Mouse (Mus musculus) splenic B cell, adult 2 months (primary cell): ENCODE results near the gene Slc9a2.
"Not testable (repeated sequence)": the region's sequence is repeated elsewhere in the genome, so short reads cannot be mapped to it uniquely, and the experiment has no call there.

Experiments used
- DNase-seq: peaks from one replicate; pipeline ENCODE4 v3.0.0-alpha.2; 2011; ENCODE audit warnings: low read depth, low spot score
- H3K27me3 ChIP-seq: 2 replicates; pipeline ENCODE4 v1.6.1; 2012; ENCODE audit warnings: mild to moderate bottlenecking, low read length, moderate library complexity, mixed read lengths; ENCODE audit not compliant: control insufficient read depth, poor library complexity, insufficient read depth, severe bottlenecking
- H3K36me3 ChIP-seq: 2 replicates; pipeline ENCODE4 v1.6.1; 2012; ENCODE audit warnings: mild to moderate bottlenecking, low read length, moderate library complexity, mixed read lengths; ENCODE audit not compliant: control insufficient read depth, poor library complexity, insufficient read depth, severe bottlenecking

The Slc9a2 gene

DNA sequence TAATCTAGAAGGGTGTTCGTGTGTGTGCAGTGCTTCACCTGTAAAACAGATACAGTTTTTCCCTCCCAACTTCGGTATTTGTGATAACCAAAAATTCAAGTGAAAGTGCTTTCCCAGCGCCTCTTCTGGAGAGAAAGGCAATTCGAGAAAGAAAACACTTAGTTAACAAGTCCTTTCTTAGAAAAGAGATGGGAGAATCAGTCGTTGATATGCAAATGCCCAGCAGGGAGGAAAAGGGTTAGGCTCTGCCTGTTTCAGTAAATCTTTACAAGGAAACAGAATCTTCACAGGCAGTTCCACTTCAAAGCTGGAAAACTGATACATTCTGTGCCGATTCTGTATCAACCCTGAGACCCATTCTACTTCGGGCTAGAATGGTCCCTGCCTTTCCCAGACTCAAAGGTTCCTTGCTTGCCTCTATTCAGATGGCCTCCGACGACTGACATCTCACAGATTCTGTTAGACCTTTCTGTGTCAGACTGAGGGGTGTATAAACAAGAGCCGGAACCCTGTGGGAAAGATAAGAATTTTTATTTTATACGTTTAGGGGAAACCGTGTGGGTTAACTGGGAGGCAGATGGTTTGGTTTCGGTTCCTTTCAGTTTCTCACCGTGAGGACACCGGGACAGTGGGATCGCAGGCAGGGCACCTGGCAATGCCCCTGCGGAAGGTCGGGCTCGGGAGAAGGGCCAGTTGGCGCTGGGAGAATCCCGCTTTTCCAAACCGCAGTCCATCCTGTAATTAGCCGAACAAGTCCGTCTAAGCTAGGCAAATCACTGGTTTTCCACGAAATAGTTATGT, at the start of gene Slc9a2:
TSS of gene Slc9a2 (plus strand) at position 508 of the 801 bp plus-strand sequence.
- Histone ChIP-seq H3K27me3 (no peaks in the 10 kb centered on the region; the same call in none of the 2 replicates), H3K36me3 (no peaks in the 10 kb centered on the region)
- DNase-seq, result no peak

DNA sequence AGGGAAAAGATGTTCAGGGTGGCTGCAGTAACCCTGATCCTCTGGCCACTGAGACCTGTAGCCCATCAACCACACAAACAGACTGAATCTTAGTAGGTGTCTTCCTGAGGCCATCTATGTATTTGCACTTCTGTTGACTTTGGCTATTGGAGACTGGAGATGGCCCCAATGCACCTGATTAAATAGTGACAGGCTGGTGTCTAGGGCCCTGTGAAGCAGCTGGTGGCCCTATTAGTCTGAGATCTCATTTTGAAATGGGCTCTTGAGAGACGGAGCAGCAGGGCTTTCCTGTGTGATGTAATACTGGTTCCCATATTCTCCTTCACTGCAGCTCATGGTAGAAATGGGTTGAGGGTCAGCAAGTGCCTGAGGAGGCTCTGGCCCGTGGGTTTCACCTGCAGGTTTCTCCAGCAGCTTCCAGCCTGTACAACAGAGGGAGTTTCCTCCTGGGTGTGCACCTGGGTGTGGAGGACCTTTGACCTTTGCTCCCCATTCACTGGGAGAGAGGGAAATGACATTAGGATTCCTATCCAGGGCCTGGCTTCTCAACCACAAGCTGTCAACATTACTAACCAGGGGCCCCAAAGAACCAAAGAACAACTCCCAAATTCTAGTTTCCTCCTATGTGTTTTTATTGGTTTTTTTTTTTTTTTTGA, 47.8 kb upstream of the Slc9a2 start:
- DNase-seq, result no peak
- no peaks in the 10 kb centered on the region for H3K36me3 ChIP-seq
- no peaks in the 10 kb centered on the region for H3K27me3 ChIP-seq

DNA sequence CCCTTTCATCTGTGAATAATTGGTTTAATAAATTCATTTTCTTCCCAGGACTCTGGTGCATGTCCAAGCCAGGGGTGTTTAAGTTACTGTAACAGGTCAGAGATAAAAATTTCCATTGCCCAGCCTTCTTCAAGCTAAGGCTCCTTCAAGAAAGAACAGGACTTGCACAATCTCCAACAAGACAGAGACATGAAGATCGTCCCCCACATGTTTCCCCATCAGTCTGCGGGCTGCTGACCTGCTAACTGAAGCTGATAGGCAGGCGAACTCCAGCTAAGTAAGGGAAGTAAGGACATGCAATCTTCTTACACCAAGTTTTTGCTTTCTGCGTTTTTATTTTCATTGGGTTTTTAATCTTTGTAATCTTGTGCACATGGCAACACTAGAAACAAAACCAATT, 45.8 kb upstream of the Slc9a2 start:
- Histone ChIP-seq H3K36me3 (no peaks in the 10 kb centered on the region), H3K27me3 (no peaks in the 10 kb centered on the region)
- DNase-seq, result no peak

DNA sequence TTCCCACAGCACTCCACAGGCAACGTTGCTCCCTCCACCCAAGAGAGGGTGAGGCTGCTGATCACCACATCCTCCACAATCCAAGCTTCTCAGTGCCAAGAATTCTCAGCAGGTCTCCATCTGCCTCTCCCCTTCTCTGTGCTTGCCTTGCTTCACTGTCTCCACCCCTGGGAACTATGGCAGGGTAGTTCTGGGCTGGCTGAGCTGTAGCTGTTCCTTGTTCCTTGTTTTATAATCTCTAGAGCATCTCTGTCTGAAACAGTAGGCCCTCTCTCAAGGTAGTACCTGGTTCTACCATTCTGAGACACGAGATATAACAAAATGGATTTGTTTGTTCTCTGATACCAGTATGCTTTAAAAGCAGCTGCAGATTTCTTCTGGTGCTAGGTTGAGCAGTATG, 32.1 kb upstream of the Slc9a2 start:
- no peak for DNase-seq
- no peaks in the 10 kb centered on the region for H3K36me3 ChIP-seq
- H3K27me3 ChIP-seq, result no peaks in the 10 kb centered on the region

DNA sequence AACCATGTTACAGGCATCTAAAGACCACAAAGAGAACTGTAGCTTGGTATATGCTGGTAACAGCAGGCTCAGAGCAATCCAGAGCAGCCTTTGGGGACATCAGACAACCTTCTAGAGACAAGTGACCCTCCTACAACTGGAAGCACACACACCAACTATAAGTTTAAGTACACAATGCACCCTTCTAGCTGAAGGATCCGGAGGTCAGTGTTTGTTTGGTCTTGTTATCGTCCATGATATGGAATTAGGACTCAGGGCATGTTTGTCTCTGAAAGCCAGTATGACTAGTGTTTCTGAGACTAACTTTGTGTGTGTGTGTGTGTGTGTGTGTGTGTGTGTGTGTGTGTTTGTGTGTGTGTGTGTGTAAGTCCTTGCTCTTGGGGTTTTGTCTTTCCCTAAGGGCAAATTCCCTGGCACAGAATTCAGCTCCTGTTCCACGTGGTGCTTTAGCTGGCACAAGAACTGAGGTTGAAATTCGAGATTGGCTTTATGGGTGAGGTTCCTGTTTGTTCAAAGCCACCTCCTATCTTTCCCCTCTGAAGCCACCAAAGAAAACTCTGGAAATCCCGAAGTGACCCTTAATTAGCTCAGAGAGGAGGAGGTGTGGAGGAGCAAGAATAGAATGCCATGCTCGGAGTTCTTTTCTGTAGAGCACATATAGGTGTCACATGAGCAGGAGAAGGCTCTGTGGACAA, 29.4 kb upstream of the Slc9a2 start:
- no peak for DNase-seq
- Histone ChIP-seq H3K36me3 (no peaks in the 10 kb centered on the region), H3K27me3 (no peaks in the 10 kb centered on the region)

DNA sequence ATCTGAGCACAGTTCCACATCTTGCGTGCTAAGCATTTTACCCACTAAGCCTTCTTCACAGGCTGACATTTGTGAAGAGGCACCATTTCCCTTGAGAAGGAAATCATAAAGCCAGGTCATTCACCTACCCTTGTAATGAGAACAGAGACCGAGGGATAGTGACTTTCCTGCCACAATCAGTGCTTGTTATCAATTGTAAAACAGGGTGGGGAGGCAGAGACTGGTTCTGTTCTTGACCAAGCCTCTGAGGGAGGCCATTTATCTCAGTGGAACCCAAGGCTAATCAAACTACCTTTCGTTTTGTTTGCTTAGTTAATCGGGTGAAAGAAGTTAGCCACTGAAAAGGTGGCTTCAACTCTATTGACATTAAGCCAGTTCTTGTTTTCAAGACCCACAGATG, 23.3 kb upstream of the Slc9a2 start:
- H3K27me3 ChIP-seq, result no peaks in the 10 kb centered on the region
- DNase-seq, result no peak
- no peaks in the 10 kb centered on the region for H3K36me3 ChIP-seq

DNA sequence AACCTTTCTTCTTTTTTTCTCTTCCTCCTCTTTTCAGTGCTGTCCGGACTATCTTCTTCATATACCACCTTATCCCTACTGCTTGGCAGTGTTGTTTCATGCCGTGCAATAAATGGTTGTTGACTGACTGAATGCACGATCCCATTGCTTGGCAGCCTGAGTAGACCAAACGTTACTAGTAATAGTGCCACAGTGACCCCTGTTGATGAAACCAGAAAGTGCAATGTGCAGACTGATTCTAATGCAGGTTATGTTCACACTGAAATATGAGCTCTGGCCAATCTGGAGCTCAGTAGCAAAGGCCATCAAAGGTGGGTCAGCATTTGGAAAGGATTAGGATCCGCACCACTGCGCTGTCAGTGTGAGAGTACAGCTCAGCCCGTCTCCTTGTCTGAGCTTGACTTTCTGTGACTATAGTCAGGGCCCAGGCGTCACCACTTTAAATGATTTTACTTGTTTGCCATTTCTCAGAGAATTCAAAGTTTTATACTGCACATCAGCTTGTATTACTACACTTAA, 22.3 kb upstream of the Slc9a2 start:
- Histone ChIP-seq H3K27me3 (no peaks in the 10 kb centered on the region), H3K36me3 (no peaks in the 10 kb centered on the region)
- peak; percentile 44 for DNase-seq

DNA sequence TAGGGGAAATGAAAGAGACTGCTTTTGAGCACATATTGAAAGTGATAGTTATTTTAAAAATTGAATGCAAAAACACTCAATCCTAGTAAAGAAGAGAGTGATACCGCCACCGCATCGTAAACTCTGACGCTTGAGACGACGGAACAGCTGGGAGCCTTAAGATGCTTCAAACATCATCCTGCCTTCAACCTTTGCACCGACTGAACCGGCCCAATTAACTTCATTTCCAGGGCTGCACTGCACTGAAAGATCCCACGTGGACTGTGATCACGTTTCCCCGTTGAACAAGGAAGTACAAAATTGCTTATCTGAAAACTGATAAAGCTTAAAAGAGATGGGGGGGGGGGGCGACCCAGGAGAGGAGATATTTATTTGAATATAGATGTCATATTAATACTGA, 21.4 kb upstream of the Slc9a2 start:
- Histone ChIP-seq H3K36me3 (no peaks in the 10 kb centered on the region), H3K27me3 (no peaks in the 10 kb centered on the region)
- DNase-seq, result no peak

DNA sequence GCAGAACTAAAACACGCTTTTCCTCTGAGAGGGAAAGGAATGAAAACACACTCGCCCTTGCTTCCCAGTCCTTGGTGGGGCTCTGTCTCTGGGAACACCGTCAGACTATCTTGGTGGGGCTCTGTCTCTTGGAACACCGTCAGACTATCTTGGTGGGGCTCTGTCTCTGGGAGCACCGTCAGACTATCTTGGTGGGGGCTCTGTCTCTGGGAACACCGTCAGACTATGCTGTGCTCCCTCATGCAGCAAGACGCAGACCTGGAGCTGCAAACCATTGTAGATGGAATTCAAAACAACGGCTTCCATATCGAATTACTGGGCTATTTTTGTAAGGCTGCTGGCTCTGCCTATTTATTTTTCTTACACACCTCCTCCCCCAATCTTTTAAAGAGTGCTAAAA, 20.9 kb upstream of the Slc9a2 start:
- DNase-seq, result no peak
- H3K27me3 ChIP-seq, result no peaks in the 10 kb centered on the region
- no peaks in the 10 kb centered on the region for H3K36me3 ChIP-seq

DNA sequence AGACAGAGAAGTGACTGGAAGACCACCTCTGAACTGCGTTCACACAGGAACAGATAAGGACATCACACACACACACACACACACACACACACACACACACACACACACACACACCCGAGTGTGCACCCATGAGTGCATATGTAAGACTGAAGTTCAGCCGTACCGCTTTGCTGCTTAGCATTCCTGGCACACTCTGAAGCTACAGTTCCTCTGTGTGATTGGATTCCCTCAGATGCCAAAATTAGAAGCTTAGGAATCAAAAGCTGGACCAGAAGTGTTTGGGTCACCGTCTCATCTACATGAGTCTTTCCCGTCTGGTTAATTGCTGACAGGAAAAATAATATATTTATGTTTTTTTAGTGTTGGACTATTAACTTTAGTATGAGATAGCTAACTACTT, 19.5 kb upstream of the Slc9a2 start:
- Histone ChIP-seq H3K27me3 (no peaks in the 10 kb centered on the region), H3K36me3 (no peaks in the 10 kb centered on the region)
- no peak for DNase-seq

DNA sequence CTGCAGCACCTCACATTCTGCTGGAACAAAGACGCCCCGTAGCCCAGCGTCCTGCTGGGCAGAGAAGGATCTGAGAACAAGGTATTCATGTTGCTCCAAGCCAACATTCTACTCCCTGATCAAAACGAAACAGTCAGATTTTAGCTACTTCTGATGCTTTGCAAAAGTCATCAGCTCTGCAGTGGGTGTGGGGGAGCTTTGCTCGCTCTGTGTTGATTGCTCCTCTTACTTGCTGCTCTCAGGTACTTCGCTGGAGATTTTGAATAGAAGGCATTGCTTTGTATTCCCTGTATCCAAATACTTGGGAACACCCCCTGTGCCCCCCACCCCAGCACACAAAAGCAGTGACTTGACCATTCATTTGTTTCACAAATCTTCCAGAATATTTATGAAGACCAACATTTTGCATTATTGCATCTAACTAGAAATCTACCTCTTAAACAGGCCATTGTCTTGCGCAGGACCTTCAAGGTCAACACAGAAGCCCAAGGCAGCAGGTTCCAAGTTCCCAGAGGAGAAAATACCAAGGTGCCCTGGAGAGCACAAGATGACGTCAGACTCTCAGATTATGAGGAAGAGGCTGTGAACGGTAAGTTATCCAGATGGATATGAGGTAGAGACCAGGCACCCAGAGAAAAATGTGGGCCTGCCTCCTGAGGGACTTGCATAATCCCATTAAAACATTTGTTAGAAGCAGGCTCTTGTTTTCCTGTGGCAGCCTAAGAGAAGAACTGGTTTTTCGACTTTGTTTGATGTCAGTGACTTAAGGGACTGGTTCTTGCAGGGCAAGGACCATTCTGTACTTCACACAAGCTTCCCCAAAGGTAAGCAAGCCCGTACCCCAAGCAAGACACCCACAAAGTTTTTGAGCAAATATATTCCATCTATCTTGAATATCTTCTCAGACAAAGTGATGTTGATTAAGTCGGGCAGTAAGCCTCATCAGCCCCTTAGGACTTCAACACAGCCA, 14.7 kb upstream of the Slc9a2 start:
- DNase-seq, result no peak
- H3K36me3 ChIP-seq, result no peaks in the 10 kb centered on the region
- H3K27me3 ChIP-seq, result no peaks in the 10 kb centered on the region

DNA sequence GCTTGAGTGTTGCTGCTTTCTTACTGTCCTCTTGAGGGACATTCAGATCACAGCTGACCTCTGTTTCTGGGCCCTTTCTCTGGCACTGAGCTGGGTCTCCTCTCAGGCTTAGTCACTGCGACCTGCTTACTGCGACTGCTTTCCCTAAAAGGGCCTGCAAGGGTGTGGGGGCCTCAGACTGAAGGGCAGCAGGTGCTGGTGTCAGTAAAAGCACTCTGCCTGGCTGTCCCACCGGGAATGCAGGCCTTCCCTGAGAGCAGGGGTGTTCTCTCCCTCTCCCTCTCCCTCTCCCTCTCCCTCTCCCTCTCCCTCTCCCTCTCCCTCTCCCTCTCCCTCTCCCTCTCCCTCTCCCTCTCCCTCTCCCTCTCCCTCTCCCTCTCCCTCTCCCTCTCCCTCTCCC, 12.9 kb upstream of the Slc9a2 start:
- not testable (repeated sequence) for H3K27me3 ChIP-seq

DNA sequence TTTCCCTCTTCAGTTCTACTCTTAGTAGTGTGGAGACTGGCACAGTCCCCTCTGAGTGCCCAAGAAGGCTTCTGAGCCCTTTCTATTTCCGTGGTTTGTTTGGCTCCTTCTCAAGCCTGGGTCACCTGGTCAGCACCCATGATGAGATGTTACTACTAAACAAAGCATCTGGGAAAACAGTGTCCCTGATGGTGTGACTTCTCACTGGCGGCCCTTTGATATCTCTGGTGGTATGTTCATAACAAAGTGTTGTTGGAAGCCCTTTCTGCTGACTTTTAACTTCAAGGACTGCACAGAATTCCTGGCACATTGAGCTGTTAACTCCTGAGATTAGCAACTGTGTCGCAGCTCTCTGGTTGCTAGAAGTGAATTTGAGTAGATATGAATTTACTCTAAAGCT, 10.3 kb upstream of the Slc9a2 start:
- no peaks in the 10 kb centered on the region for H3K27me3 ChIP-seq
- no peaks in the 10 kb centered on the region for H3K36me3 ChIP-seq
- no peak for DNase-seq

More for the DNA sequence above, 12.9 kb upstream of the Slc9a2 start:
- H3K36me3 ChIP-seq, DNase-seq: not testable (repeated sequence)

DNA sequence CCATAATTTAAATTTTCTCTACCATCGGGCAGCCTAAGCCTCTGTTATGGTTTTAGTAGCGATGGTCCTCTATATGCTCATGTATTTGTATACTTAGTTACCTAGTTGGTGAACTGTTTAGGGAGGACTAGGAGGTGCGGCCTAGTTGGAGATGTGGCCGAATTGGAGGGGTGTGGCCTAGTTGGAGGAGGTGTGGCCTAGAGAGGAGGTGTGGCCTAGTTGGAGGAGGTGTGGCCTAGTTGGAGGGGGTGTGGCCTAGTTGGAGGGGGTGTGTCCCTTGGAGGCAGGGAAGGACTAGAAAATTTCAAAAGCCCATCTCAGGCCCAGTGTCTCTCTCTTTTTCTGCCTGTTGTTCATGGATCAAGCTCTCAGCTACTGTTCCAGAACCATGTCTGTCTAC, 8.9 kb upstream of the Slc9a2 start:
- no peak for DNase-seq
- Histone ChIP-seq H3K27me3 (no peaks in the 10 kb centered on the region), H3K36me3 (no peaks in the 10 kb centered on the region)
